18 mouse cellular contexts compared by ENCODE assay signal in the genomic region with DNA sequence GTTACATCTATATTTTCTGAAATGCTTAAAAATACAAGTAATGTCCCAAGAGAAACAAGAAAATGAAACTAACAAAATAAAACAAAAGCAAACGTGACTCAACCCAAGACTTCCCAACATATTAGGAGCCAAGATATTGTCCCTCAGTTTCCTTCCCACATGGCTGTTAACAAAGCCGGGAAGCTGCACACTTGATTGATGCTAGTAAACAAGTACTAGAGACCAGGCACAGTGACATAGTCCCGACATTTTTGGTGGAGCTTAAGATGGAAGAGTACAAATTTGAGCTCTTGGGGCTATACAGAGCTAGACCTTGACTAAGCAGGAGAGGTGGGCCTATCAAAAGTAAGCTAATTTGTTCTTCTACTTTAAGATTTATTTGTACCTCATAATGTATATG. TPM values are rescaled to one million over a fixed set of nuclear protein-coding genes. Genes with fewer than 3 reads are reported as not detected.
DNase-seq lines count a peak whose midpoint lies in the region; ATAC-seq and TF ChIP-seq lines count a peak whose summit lies in the region.
"Had no signal": no experiment of that assay in that cellular context is flagged by ENCODE, and none has a peak within 500 bp of the region (broad histone marks: within the 10 kb centered on the region; RNA-seq: fewer than 3 reads in every experiment).

No protein-coding gene starts in this region.

- peak in 1 of 2 experiments; percentile 25 for DNase-seq in heart, adult 2 months
- no peak for DNase-seq in heart, postnatal 4 days
- DNase-seq in heart, postnatal 0 days (ENCODE audit: low spot score): no peak
- no peak for DNase-seq in heart, postnatal 25 days (ENCODE audit: low spot score)
- peak; percentile 15 for DNase-seq in kidney, postnatal 14 days
- DNase-seq: adrenal gland, adult 2 months; adrenal gland, postnatal 25 days; cerebellum, adult 2 months; cerebellum, postnatal 10 days; forebrain, postnatal 0 days; gastrocnemius, postnatal 36 days had no signal

- H3K4me3 ChIP-seq in heart, adult 2 months: no peak overlapping the region; the same call in 1 of the 2 replicates
- H3K4me3 ChIP-seq in heart, postnatal 0 days (ENCODE audit: low read depth, low read length): no peak overlapping the region
- H3K4me3 ChIP-seq in kidney, embryonic 15.5 days (replicated peaks): no peak overlapping the region
- no peak overlapping the region for H3K4me3 ChIP-seq in brown adipose tissue, adult 24 weeks (ENCODE audit: insufficient read depth, low read depth, low read length)
- H3K4me3 ChIP-seq: embryonic facial prominence, embryonic 10.5 days; forebrain, embryonic 13.5 days; heart, embryonic 15.5 days; hindbrain, embryonic 15.5 days had no signal

- H3K4me2 ChIP-seq in heart, postnatal 0 days (ENCODE audit: low read depth, low read length): no peak overlapping the region
- H3K4me2 ChIP-seq in kidney, embryonic 15.5 days: no peak overlapping the region
- H3K4me2 ChIP-seq: forebrain, embryonic 13.5 days; heart, embryonic 15.5 days; hindbrain, embryonic 15.5 days had no signal

- no peak for TF ChIP-seq CTCF in heart, adult 2 months (IDR thresholded peaks at IDR 0.05)
- TF ChIP-seq CTCF in heart, postnatal 0 days (IDR thresholded peaks at IDR 0.05; ENCODE audit: low read depth): no peak

- no peaks in the 10 kb centered on the region for H3K9me3 ChIP-seq in heart, postnatal 0 days (replicated peaks; ENCODE audit: control insufficient read depth, low read length)
- H3K9me3 ChIP-seq in kidney, embryonic 15.5 days (replicated peaks): no peaks in the 10 kb centered on the region
- H3K9me3 ChIP-seq: embryonic facial prominence, embryonic 10.5 days; forebrain, embryonic 13.5 days; heart, embryonic 15.5 days; hindbrain, embryonic 15.5 days had no signal

- H3K36me3 ChIP-seq in heart, adult 2 months (ENCODE audit: control insufficient read depth, insufficient read depth, low read length): no peaks in the 10 kb centered on the region; the same call in 1 of the 2 replicates
- peaks cover 14% of the 10 kb centered on the region for H3K36me3 ChIP-seq in heart, postnatal 0 days (replicated peaks; ENCODE audit: control insufficient read depth, insufficient read depth, low read length)
- peaks cover 8% of the 10 kb centered on the region; the same call in 1 of the 2 replicates for H3K36me3 ChIP-seq in kidney, embryonic 15.5 days

- H3K4me1 ChIP-seq in heart, adult 2 months (ENCODE audit: control insufficient read depth, insufficient read depth, low read length): peaks cover 9% of the 10 kb centered on the region
- no peaks in the 10 kb centered on the region for H3K4me1 ChIP-seq in heart, postnatal 0 days (ENCODE audit: control insufficient read depth, insufficient read depth)
- no peaks in the 10 kb centered on the region for H3K4me1 ChIP-seq in kidney, embryonic 15.5 days
- H3K4me1 ChIP-seq in brown adipose tissue, adult 24 weeks (ENCODE audit: control insufficient read depth, insufficient read depth, insufficient read length, low read length): peaks cover 11% of the 10 kb centered on the region; the same call in 1 of the 2 replicates
- H3K4me1 ChIP-seq: embryonic facial prominence, embryonic 10.5 days; forebrain, embryonic 13.5 days; hindbrain, embryonic 15.5 days had no signal

- H3K27ac ChIP-seq in heart, adult 2 months: peak overlapping the region; percentile 88
- H3K27ac ChIP-seq in heart, postnatal 0 days (ENCODE audit: low read depth): peak overlapping the region; percentile 52; the same call in 1 of the 2 replicates
- no peak overlapping the region for H3K27ac ChIP-seq in kidney, embryonic 15.5 days
- peak overlapping the region; percentile 96 for H3K27ac ChIP-seq in brown adipose tissue, adult 24 weeks (replicated peaks; ENCODE audit: low read depth, low read length)
- H3K27ac ChIP-seq: embryonic facial prominence, embryonic 10.5 days; forebrain, embryonic 13.5 days; heart, embryonic 15.5 days; hindbrain, embryonic 15.5 days had no signal

- H3K9ac ChIP-seq in heart, adult 2 months (ENCODE audit: low read depth, low read length): no peak overlapping the region
- no peak overlapping the region for H3K9ac ChIP-seq in heart, postnatal 0 days (replicated peaks; ENCODE audit: low read depth, low read length)
- no peak overlapping the region for H3K9ac ChIP-seq in kidney, embryonic 15.5 days
- H3K9ac ChIP-seq: forebrain, embryonic 13.5 days; forebrain, postnatal 0 days; heart, embryonic 15.5 days; hindbrain, embryonic 15.5 days had no signal

- no peak for TF ChIP-seq EP300 in heart, adult 2 months (IDR thresholded peaks at IDR 0.05; ENCODE audit: insufficient read depth, low read depth, low read length)
- no peak for TF ChIP-seq EP300 in heart, postnatal 0 days (IDR thresholded peaks at IDR 0.05; ENCODE audit: low read depth)

- WGBS in heart, adult 2 months: 34% methylated on average over 3 of the region's 3 CpGs
- 62% methylated on average over 3 of the region's 3 CpGs for WGBS in heart, postnatal 0 days
- 72% methylated on average over 3 of the region's 3 CpGs for WGBS in kidney, embryonic 15.5 days

- intact Hi-C loops in heart, adult 2 months (cut with DNase I): loop anchor here (1.0 kb wide), 1 partner anchor 23 kb away; no protein-coding TSS in a partner anchor
- intact Hi-C loops in heart, postnatal 25 days (cut with DNase I): loop anchor here (2.0 kb wide), 1 partner anchor 24 kb away; a partner anchor contains a TSS

- 0 out of 2 replicates have a peak, but pooled peaks cover 2% of the 10 kb centered on the region for H3K79me2 ChIP-seq in heart, adult 2 months (replicated peaks; ENCODE audit: control insufficient read depth, insufficient read depth, low read length)

- peak; percentile 53; the same call in 1 of the 2 replicates for TF ChIP-seq POLR2A in heart, adult 2 months (IDR thresholded peaks at IDR 0.05; ENCODE audit: insufficient read depth, low read depth, low read length)

- no peaks in the 10 kb centered on the region for H3K27me3 ChIP-seq in heart, adult 2 months (ENCODE audit: control insufficient read depth, insufficient read depth, low read length)
- H3K27me3 ChIP-seq in heart, postnatal 0 days (ENCODE audit: control insufficient read depth, insufficient read depth, low read length): no peaks in the 10 kb centered on the region
- H3K27me3 ChIP-seq in kidney, embryonic 15.5 days: no peaks in the 10 kb centered on the region
- H3K27me3 ChIP-seq: forebrain, embryonic 13.5 days; heart, embryonic 15.5 days; hindbrain, embryonic 15.5 days had no signal

- ATAC-seq in heart, postnatal 0 days (ENCODE audit: insufficient read depth, low read depth): no peak
- ATAC-seq in kidney, embryonic 15.5 days (replicated peaks; ENCODE audit: low FRiP score): no peak
- ATAC-seq: forebrain, embryonic 13.5 days; forebrain, postnatal 0 days; intestine, embryonic 16.5 days had no signal

RNA-seq across cellular contexts. Expression of a gene that starts 23.9 kb away (rescaled TPM):
- 10 to 100 TPM; 55.9 to 57.0 TPM for total RNA-seq in heart, adult 2 months (2021)
- 38.8 and 56.2 TPM in 2 replicates for polyA plus RNA-seq in heart, adult 2 months (2012; rRNA removed)
- total RNA-seq in heart, postnatal 4 days (2021): 10 to 100 TPM; 46.7 to 54.8 TPM
- total RNA-seq in heart, postnatal 0 days (2014; rRNA removed; ENCODE audit: low replicate concordance): 50.3 and 53.1 TPM in 2 replicates
- 12.4 and 12.8 TPM in 2 replicates for polyA plus RNA-seq in heart, postnatal 0 days (2015; fragmentation: Nextera tagmentation; extraction: Ambion mirVana)
- 10 to 100 TPM; 56.1 to 64.5 TPM for total RNA-seq in heart, postnatal 25 days (2021)
- 13.2 and 14.0 TPM in 2 replicates for polyA plus RNA-seq in kidney, embryonic 15.5 days (2015; fragmentation: Nextera tagmentation; extraction: Ambion mirVana)
- polyA plus RNA-seq in brown adipose tissue, adult 24 weeks (2012; ENCODE audit: insufficient read depth, insufficient read length, missing spikeins): 22.9 and 24.8 TPM in 2 replicates

RNA-seq across cellular contexts. Expression of a gene that starts 39.0 kb away (rescaled TPM):
- 10 to 100 TPM; 19.1 to 21.0 TPM for total RNA-seq in heart, adult 2 months (2021)
- 11.8 and 24.8 TPM in 2 replicates for polyA plus RNA-seq in heart, adult 2 months (2012; rRNA removed)
- total RNA-seq in heart, postnatal 4 days (2021): 10 to 100 TPM; 25.8 to 29.0 TPM
- total RNA-seq in heart, postnatal 0 days (2014; rRNA removed; ENCODE audit: low replicate concordance): 10.2 and 19.6 TPM in 2 replicates
- 20.1 and 20.5 TPM in 2 replicates for polyA plus RNA-seq in heart, postnatal 0 days (2015; fragmentation: Nextera tagmentation; extraction: Ambion mirVana)
- 10 to 100 TPM; 22.3 to 22.9 TPM for total RNA-seq in heart, postnatal 25 days (2021)
- 38.0 and 38.5 TPM in 2 replicates for polyA plus RNA-seq in kidney, embryonic 15.5 days (2015; fragmentation: Nextera tagmentation; extraction: Ambion mirVana)
- 15.7 and 16.4 TPM in 2 replicates for polyA plus RNA-seq in brown adipose tissue, adult 24 weeks (2012; ENCODE audit: insufficient read depth, insufficient read length, missing spikeins)
